Mouse (Mus musculus): Measurements from ENCODE around the gene T. TPM values are rescaled to one million over a fixed set of nuclear protein-coding genes. Genes with fewer than 3 reads are reported as not detected.

T gene
- total RNA-seq (2023), result not detected

DNA sequence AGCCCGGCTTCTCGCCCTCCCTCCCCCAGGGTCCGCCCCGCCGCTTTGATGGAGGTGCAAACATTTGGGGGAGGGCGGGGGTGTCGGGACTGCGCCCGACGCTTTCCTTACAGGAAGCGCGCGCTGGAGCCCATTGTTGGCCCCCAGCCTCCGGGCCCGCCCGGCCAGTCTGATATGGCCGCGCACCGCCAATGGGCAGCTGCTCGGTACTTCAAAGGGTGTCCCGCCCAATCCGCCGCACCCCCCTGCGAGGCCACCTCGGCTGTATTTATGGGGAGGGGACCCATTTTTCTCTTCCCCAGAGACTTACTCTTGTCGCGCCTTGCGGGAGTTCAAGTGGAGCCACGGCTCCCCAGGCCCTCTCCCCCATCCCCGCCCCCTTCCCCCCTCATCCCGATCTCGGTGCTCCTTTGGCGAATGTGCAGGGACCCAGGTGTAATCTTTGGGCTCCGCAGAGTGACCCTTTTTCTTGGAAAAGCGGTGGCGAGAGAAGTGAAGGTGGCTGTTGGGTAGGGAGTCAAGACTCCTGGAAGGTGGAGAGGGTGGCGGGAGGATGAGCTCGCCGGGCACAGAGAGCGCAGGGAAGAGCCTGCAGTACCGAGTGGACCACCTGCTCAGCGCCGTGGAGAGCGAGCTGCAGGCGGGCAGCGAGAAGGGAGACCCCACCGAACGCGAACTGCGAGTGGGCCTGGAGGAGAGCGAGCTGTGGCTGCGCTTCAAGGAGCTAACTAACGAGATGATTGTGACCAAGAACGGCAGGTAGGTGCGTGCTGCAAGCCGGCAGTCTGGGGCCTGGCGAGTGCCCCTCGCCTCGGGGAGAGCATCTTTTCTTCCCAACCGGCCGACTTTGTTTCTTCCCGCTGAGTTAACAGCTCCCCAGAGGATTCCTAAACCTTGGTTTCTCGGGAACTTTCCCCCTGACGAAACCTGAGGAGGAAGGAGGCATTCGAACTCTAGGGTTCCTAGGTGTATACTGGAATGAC, at the start of gene T:
T (plus strand) TSS at position 446 of the 983 bp plus-strand sequence.

Other genes starting within 250 kb of the T start
- 1.9 TPM for gene Ccr6, start 198.4 kb upstream of the T start, total RNA-seq (2023)
- gene Mpc1, start 151.5 kb upstream of the T start, total RNA-seq (2023), result 41.4 TPM
- 99.8 TPM for gene Sft2d1, start 123.3 kb upstream of the T start, total RNA-seq (2023)
- gene Prr18, start 97.0 kb upstream of the T start, total RNA-seq (2023), result 0.50 TPM
- 0.35 TPM for gene T2, start 78.4 kb upstream of the T start, total RNA-seq (2023)
- not detected for gene Pde10a, start 90.9 kb downstream of the T start, total RNA-seq (2023)
- gene Gm17087, start 132.5 kb downstream of the T start, total RNA-seq (2023), result not detected